Mouse (Mus musculus) limb, embryonic 14.5 days (tissue): ENCODE results near the gene Dapk2. TPM values are rescaled to one million over a fixed set of nuclear protein-coding genes. Genes with fewer than 3 reads are reported as not detected.
"Not testable (repeated sequence)": the region's sequence is repeated elsewhere in the genome, so short reads cannot be mapped to it uniquely, and the experiment has no call there.

Experiments used
- ATAC-seq: fragments of 200-750 bp; cut with Nextera tagmentation; 2 replicates; pipeline ENCODE4 v1.8.0; 2017; ENCODE audit warnings: low read depth, moderate number of reproducible peaks, moderate TSS enrichment; ENCODE audit not compliant: low FRiP score
- DNase-seq: peaks from one replicate; pipeline ENCODE4 v3.0.0-alpha.2; 2015; ENCODE audit warnings: low spot score
- H3K27ac ChIP-seq: fragments of 300-500 bp; sonication (generic); replicated peaks from 2 replicates; pipeline ENCODE4 v1.5.1; 2014; ENCODE audit warnings: low read depth, mild to moderate bottlenecking, low read length, moderate library complexity, mixed read lengths
- H3K27me3 ChIP-seq: fragments of 300-500 bp; sonication (generic); 2 replicates; pipeline ENCODE4 v1.6.1; 2014; ENCODE audit warnings: low read length, mixed read lengths; ENCODE audit not compliant: control insufficient read depth, insufficient read depth
- H3K36me3 ChIP-seq: fragments of 300-500 bp; sonication (generic); 2 replicates; pipeline ENCODE4 v1.6.1; 2014; ENCODE audit warnings: mild to moderate bottlenecking, low read length, moderate library complexity, mixed read lengths; ENCODE audit not compliant: control insufficient read depth, insufficient read depth
- H3K4me1 ChIP-seq: fragments of 300-500 bp; sonication (generic); 2 replicates; pipeline ENCODE4 v1.6.1; 2014; ENCODE audit warnings: antibody characterized with exemption, low read length, mixed read lengths; ENCODE audit not compliant: control insufficient read depth, insufficient read depth
- H3K4me2 ChIP-seq: fragments of 300-500 bp; sonication (generic); replicated peaks from 2 replicates; pipeline ENCODE4 v1.6.1; 2014; ENCODE audit warnings: low read depth, mild to moderate bottlenecking, low read length, moderate library complexity; ENCODE audit not compliant: severe bottlenecking
- H3K4me3 ChIP-seq: fragments of 300-500 bp; sonication (generic); replicated peaks from 2 replicates; pipeline ENCODE4 v1.5.1; 2014; ENCODE audit warnings: low read length
- H3K9ac ChIP-seq: fragments of 300-500 bp; sonication (generic); 2 replicates; pipeline ENCODE4 v1.6.1; 2014; ENCODE audit warnings: mild to moderate bottlenecking, low read depth, low read length, moderate library complexity; ENCODE audit not compliant: severe bottlenecking
- H3K9me3 ChIP-seq: fragments of 300-500 bp; sonication (generic); 2 replicates; pipeline ENCODE4 v1.6.1; 2016; ENCODE audit warnings: low read length; ENCODE audit not compliant: control insufficient read depth
- POLR2A ChIP-seq: fragments of 200-500 bp; IDR thresholded peaks from 2 replicates; pipeline ENCODE4 v1.8.0; 2012; ENCODE audit warnings: inconsistent platforms, mild to moderate bottlenecking, moderate library complexity, borderline replicate concordance; ENCODE audit not compliant: insufficient read depth, insufficient read length; ENCODE audit errors: extremely low read depth
- WGBS: fragments of 180-500 bp; shearing (Covaris S2); extraction: QIAGEN DNeasy Blood & Tissue Kit; methylation state at CpG from one replicate; pipeline ENCODE4 v1.1.7; 2014; 5-methylcytosine and 5-hydroxymethylcytosine counted together
- polyA plus RNA-seq, 2 experiments: library from polyadenylated mRNA; depleted of rRNA in 1 of 2; stranded (reverse) in 1 of 2; unstranded in 1 of 2; fragments of >200 nt; fragmentation: Nextera tagmentation in 1 of 2; extraction: Ambion mirVana in 1 of 2; gene quantifications; 2 replicates each; pipeline versions ENCODE4 v1.2.1 to v1.2.3; 2012 to 2014

Dapk2 gene
- polyA plus RNA-seq, 2 experiments: 4.5 to 5.0 TPM

GRCm38 (mm10) chr9:66279647-66280046, 121.6 kb downstream of the Dapk2 start:
- TF ChIP-seq POLR2A: no peak
- DNase-seq: no peak
- no peaks in the 10 kb centered on the region for H3K27me3 ChIP-seq
- H3K4me2 ChIP-seq: no peak overlapping the region
- no peak for ATAC-seq
- no peaks in the 10 kb centered on the region for H3K9me3 ChIP-seq
- peaks cover 22% of the 10 kb centered on the region for H3K4me1 ChIP-seq
- H3K9ac ChIP-seq: no peak overlapping the region
- H3K4me3 ChIP-seq: no peak overlapping the region
- no peak overlapping the region for H3K27ac ChIP-seq
- no peaks in the 10 kb centered on the region for H3K36me3 ChIP-seq

- no peak overlapping the region for H3K27ac ChIP-seq
- no peak for DNase-seq
- H3K4me2 ChIP-seq: no peak overlapping the region
- no peaks in the 10 kb centered on the region for H3K9me3 ChIP-seq
- 38% methylated on average over 1 of the region's 1 CpGs for WGBS
- peaks cover 14% of the 10 kb centered on the region for H3K4me1 ChIP-seq
- no peak overlapping the region for H3K4me3 ChIP-seq
- no peak for ATAC-seq
- no peaks in the 10 kb centered on the region for H3K36me3 ChIP-seq
- H3K27me3 ChIP-seq: no peaks in the 10 kb centered on the region
- H3K9ac ChIP-seq: no peak overlapping the region
- no peak for TF ChIP-seq POLR2A
These were observed 122.5 kb downstream of the Dapk2 start for GRCm38 (mm10) chr9:66280496-66280895.

- no peak for DNase-seq
- 65% methylated on average over 9 of the region's 9 CpGs for WGBS
- Histone ChIP-seq H3K9ac (no peak overlapping the region), H3K27ac (no peak overlapping the region), H3K9me3 (no peaks in the 10 kb centered on the region), H3K4me2 (no peak overlapping the region), H3K4me1 (peaks cover 6% of the 10 kb centered on the region; the same call in 1 of the 2 replicates), H3K4me3 (no peak overlapping the region), H3K36me3 (no peaks in the 10 kb centered on the region), H3K27me3 (no peaks in the 10 kb centered on the region)
- TF ChIP-seq POLR2A: no peak
- ATAC-seq: no peak
These were observed 123.5 kb downstream of the Dapk2 start for GRCm38 (mm10) chr9:66281501-66281951.

GRCm38 (mm10) chr9:66282582-66282981, 124.6 kb downstream of the Dapk2 start:
- Histone ChIP-seq H3K9me3 (no peaks in the 10 kb centered on the region), H3K4me1 (no peaks in the 10 kb centered on the region), H3K27me3 (no peaks in the 10 kb centered on the region), H3K4me2 (no peak overlapping the region), H3K27ac (no peak overlapping the region), H3K4me3 (no peak overlapping the region), H3K36me3 (no peaks in the 10 kb centered on the region), H3K9ac (no peak overlapping the region)
- 100% methylated on average over 1 of the region's 1 CpGs for WGBS
- TF ChIP-seq POLR2A: no peak
- DNase-seq (no peak), ATAC-seq (no peak)

- no peak overlapping the region for H3K4me3 ChIP-seq
- no peak for TF ChIP-seq POLR2A
- H3K4me1 ChIP-seq: no peaks in the 10 kb centered on the region
- ATAC-seq: no peak
- H3K27ac ChIP-seq: no peak overlapping the region
- WGBS: 15% methylated on average over 2 of the region's 2 CpGs
- no peak overlapping the region for H3K4me2 ChIP-seq
- H3K9me3 ChIP-seq: no peaks in the 10 kb centered on the region
- no peaks in the 10 kb centered on the region for H3K27me3 ChIP-seq
- DNase-seq: peak; percentile 79
- H3K36me3 ChIP-seq: no peaks in the 10 kb centered on the region
- H3K9ac ChIP-seq: no peak overlapping the region
These were observed 125.7 kb downstream of the Dapk2 start for GRCm38 (mm10) chr9:66283565-66284203.

- H3K9me3 ChIP-seq, H3K36me3 ChIP-seq, ATAC-seq, H3K4me2 ChIP-seq, H3K27ac ChIP-seq, H3K4me3 ChIP-seq, H3K4me1 ChIP-seq, H3K27me3 ChIP-seq, H3K9ac ChIP-seq, DNase-seq: not testable (repeated sequence)
- WGBS: 93% methylated on average over 2 of the region's 2 CpGs
These were observed 127.2 kb downstream of the Dapk2 start for GRCm38 (mm10) chr9:66285241-66285640.
